ENCODE assay signal across 10 mouse cellular contexts in the genomic region with DNA sequence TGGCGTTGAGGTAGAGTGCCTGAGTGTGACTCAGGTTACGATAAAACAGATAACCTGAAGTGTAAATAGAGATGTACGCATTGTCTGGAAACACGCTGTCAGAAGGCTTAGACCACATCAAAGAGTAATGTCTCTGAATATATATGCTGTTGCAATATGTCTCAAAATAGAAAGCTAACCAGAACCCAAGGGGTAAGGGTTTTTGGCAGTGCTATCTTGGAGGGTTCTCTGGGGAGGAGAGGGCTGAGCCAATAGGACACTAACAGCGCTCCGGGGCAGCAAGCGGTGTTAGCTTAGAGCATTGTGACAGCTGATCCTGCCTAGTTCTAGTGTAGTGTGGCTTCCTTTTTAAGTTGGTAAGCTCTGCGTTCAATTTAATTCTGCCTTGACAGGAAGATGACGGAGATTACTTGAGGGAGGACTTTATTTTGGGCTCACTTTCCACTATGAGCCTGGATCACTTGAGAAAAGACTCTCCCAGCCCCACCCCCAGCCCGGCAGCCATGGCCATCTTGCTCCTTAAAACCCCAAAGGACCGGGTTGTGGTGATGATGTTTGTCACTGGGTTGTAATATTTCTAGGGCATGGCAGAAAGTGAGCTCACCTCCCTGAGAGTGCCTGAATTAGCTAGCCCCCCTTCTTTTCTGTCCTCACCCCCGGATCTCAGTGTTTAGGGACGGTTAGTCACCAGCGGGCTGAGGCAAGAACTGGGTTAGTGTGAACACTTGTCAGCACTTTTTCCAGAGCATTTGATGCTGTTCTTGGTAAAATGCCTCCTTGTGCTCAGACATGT. TPM values are rescaled to one million over a fixed set of nuclear protein-coding genes. Genes with fewer than 3 reads are reported as not detected.
DNase-seq lines count a peak whose midpoint lies in the region; ATAC-seq and TF ChIP-seq lines count a peak whose summit lies in the region.
"Had no signal": no experiment of that assay in that cellular context is flagged by ENCODE, and none has a peak within 500 bp of the region (broad histone marks: within the 10 kb centered on the region; RNA-seq: fewer than 3 reads in every experiment).

No protein-coding gene starts in this region.

- H3K27me3 ChIP-seq in hindbrain, postnatal 0 days (ENCODE audit: insufficient read depth, low read length) = no peaks in the 10 kb centered on the region
- no peaks in the 10 kb centered on the region for H3K27me3 ChIP-seq in hindbrain, embryonic 10.5 days (ENCODE audit: insufficient read depth, poor library complexity, severe bottlenecking)

- DNase-seq in hindbrain, postnatal 0 days (ENCODE audit: low spot score) = no peak
- no peak for DNase-seq in hindbrain, embryonic 10.5 days (ENCODE audit: low spot score)
- DNase-seq in 416B (ENCODE audit: low read depth) = peak; percentile 66
- DNase-seq in CD8-positive naive resting alpha-beta T cell, adult 2 months (ENCODE audit: low read depth in 2 of 2, low spot score in 2 of 2) = peak; percentile 62 to 68
- peak; percentile 39 to 49 for DNase-seq in left cerebral cortex, adult 9 months (ENCODE audit: low spot score in 2 of 2)
- no peak for DNase-seq in yolk sac, embryonic 10.5 days (ENCODE audit: low spot score)
- DNase-seq: kidney, adult 18-20 months had no signal

- no peak for ATAC-seq in hindbrain, postnatal 0 days
- no peak for ATAC-seq in erythroblast, adult 5-6 weeks (replicated peaks; ENCODE audit: low FRiP score, poor library complexity, severe bottlenecking)
- no peak for ATAC-seq in megakaryocyte progenitor cell, adult 5-6 weeks (replicated peaks; ENCODE audit: poor library complexity)

- TF ChIP-seq CTCF in hindbrain, postnatal 0 days (IDR thresholded peaks at IDR 0.05; ENCODE audit: low read depth) = no peak

- peak overlapping the region; percentile 20; the same call in 1 of the 2 replicates for H3K27ac ChIP-seq in hindbrain, postnatal 0 days
- no peak overlapping the region for H3K27ac ChIP-seq in hindbrain, embryonic 10.5 days

- no peak overlapping the region for H3K4me3 ChIP-seq in hindbrain, postnatal 0 days (ENCODE audit: low read length)
- H3K4me3 ChIP-seq in hindbrain, embryonic 10.5 days = no peak overlapping the region

- no peak overlapping the region for H3K4me2 ChIP-seq in hindbrain, postnatal 0 days (ENCODE audit: low read depth, low read length)

- H3K4me1 ChIP-seq in hindbrain, postnatal 0 days (ENCODE audit: insufficient read depth, low read length) = peaks cover 29% of the 10 kb centered on the region
- peaks cover 81% of the 10 kb centered on the region for H3K4me1 ChIP-seq in hindbrain, embryonic 10.5 days (replicated peaks)

- H3K36me3 ChIP-seq in hindbrain, postnatal 0 days (ENCODE audit: insufficient read depth, low read length) = no peaks in the 10 kb centered on the region
- H3K36me3 ChIP-seq in hindbrain, embryonic 10.5 days = peaks cover 25% of the 10 kb centered on the region

- 75% methylated on average over 14 of the region's 14 CpGs for WGBS in hindbrain, postnatal 0 days
- 90% methylated on average over 14 of the region's 14 CpGs for WGBS in hindbrain, embryonic 10.5 days

- H3K9ac ChIP-seq in hindbrain, postnatal 0 days (replicated peaks; ENCODE audit: low read length) = no peak overlapping the region

- no peaks in the 10 kb centered on the region for H3K9me3 ChIP-seq in hindbrain, postnatal 0 days (ENCODE audit: low read length)
- 0 out of 2 replicates have a peak, but pooled peaks cover 2% of the 10 kb centered on the region for H3K9me3 ChIP-seq in hindbrain, embryonic 10.5 days

RNA-seq across cellular contexts. Expression of gene Wbp1l, which starts 21.3 kb away (rescaled TPM):
- 52.3 and 56.9 TPM in 2 replicates for total RNA-seq in hindbrain, postnatal 0 days (2014; rRNA removed)
- polyA plus RNA-seq in hindbrain, postnatal 0 days (2015; fragmentation: Nextera tagmentation; extraction: Ambion mirVana) = 30.3 and 31.6 TPM in 2 replicates
- 48.2 and 54.4 TPM in 2 replicates for polyA plus RNA-seq in hindbrain, embryonic 10.5 days (2016; fragmentation: Nextera tagmentation; extraction: Ambion mirVana)
- total RNA-seq in erythroblast, adult 5-6 weeks (2015; ENCODE audit: low replicate concordance) = 5.2 and 7.9 TPM in 2 replicates
- total RNA-seq in erythroblast, adult 5-6 weeks (2017; ENCODE audit: low replicate concordance) = 8.2 and 9.8 TPM in 2 replicates
- 17.0 and 18.4 TPM in 2 replicates for total RNA-seq in megakaryocyte progenitor cell, adult 5-6 weeks (2015)
- 23.3 and 25.7 TPM in 2 replicates for total RNA-seq in megakaryocyte progenitor cell, adult 5-6 weeks (2017)

RNA-seq across cellular contexts. Expression of gene Sfxn2, which starts 47.0 kb away (rescaled TPM):
- total RNA-seq in hindbrain, postnatal 0 days (2014; rRNA removed) = 8.1 and 10.2 TPM in 2 replicates
- 12.0 and 13.0 TPM in 2 replicates for polyA plus RNA-seq in hindbrain, postnatal 0 days (2015; fragmentation: Nextera tagmentation; extraction: Ambion mirVana)
- polyA plus RNA-seq in hindbrain, embryonic 10.5 days (2016; fragmentation: Nextera tagmentation; extraction: Ambion mirVana) = 12.9 and 17.9 TPM in 2 replicates
- total RNA-seq in erythroblast, adult 5-6 weeks (2015; ENCODE audit: low replicate concordance) = 1.9 TPM in 2 replicates
- total RNA-seq in erythroblast, adult 5-6 weeks (2017; ENCODE audit: low replicate concordance) = 2.9 and 3.9 TPM in 2 replicates
- 7.8 and 9.2 TPM in 2 replicates for total RNA-seq in megakaryocyte progenitor cell, adult 5-6 weeks (2015)
- 8.9 and 9.7 TPM in 2 replicates for total RNA-seq in megakaryocyte progenitor cell, adult 5-6 weeks (2017)

RNA-seq across cellular contexts. Expression of gene Arl3, which starts 47.2 kb away (rescaled TPM):
- total RNA-seq in hindbrain, postnatal 0 days (2014; rRNA removed) = 66.2 and 71.1 TPM in 2 replicates
- 220 and 224 TPM in 2 replicates for polyA plus RNA-seq in hindbrain, postnatal 0 days (2015; fragmentation: Nextera tagmentation; extraction: Ambion mirVana)
- 203 and 209 TPM in 2 replicates for polyA plus RNA-seq in hindbrain, embryonic 10.5 days (2016; fragmentation: Nextera tagmentation; extraction: Ambion mirVana)
- 4.2 and 5.9 TPM in 2 replicates for total RNA-seq in erythroblast, adult 5-6 weeks (2015; ENCODE audit: low replicate concordance)
- total RNA-seq in erythroblast, adult 5-6 weeks (2017; ENCODE audit: low replicate concordance) = 3.2 and 4.2 TPM in 2 replicates
- total RNA-seq in megakaryocyte progenitor cell, adult 5-6 weeks (2015) = 12.5 and 15.6 TPM in 2 replicates
- total RNA-seq in megakaryocyte progenitor cell, adult 5-6 weeks (2017) = 10.2 and 13.4 TPM in 2 replicates

RNA-seq across cellular contexts. Expression of gene Cyp17a1, which starts 52.8 kb away (rescaled TPM):
- total RNA-seq in hindbrain, postnatal 0 days (2014; rRNA removed) = not detected in 2 replicates
- polyA plus RNA-seq in hindbrain, postnatal 0 days (2015; fragmentation: Nextera tagmentation; extraction: Ambion mirVana) = not detected in 2 replicates
- polyA plus RNA-seq in hindbrain, embryonic 10.5 days (2016; fragmentation: Nextera tagmentation; extraction: Ambion mirVana) = not detected in 2 replicates
- total RNA-seq in erythroblast, adult 5-6 weeks (2015; ENCODE audit: low replicate concordance) = not detected in 2 replicates
- not detected in 2 replicates for total RNA-seq in erythroblast, adult 5-6 weeks (2017; ENCODE audit: low replicate concordance)
- total RNA-seq in megakaryocyte progenitor cell, adult 5-6 weeks (2015) = not detected in 2 replicates
- not detected in 2 replicates for total RNA-seq in megakaryocyte progenitor cell, adult 5-6 weeks (2017)
- total RNA-seq: megakaryocyte-erythroid progenitor cell, adult 5-6 weeks had no signal

Comparison
In these comparisons a context has a peak if more than half of its experiments do, and no peak if none do; other contexts are left out.
1. DNase-seq: peak in 416B (single experiment), CD8-positive naive resting alpha-beta T cell, adult 2 months (2 of 2) and left cerebral cortex, adult 9 months (2 of 2); none in hindbrain, postnatal 0 days (single experiment), hindbrain, embryonic 10.5 days (single experiment) and yolk sac, embryonic 10.5 days (single experiment).